Mouse (Mus musculus): ENCODE measurements around the gene Hhip.

DNA sequence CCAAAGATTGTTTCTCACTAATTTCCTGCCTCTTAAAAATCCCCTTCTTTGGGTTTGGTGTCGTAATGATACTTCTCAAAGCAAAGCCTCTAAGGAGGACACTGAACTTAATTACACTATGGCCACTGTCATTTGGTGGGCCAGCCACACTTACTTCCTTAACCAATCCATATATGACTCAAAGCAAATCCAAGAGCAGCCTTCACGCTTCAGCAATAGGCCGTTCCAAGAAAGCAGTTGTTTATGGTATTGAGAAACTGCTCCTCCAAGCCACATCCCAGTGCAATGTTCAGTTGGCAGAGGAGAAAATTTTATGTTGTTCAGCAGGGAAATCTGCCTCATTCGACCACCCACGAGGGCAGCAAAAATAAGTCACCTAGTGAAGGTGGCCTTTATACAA lies 37.3 kb downstream of the Hhip start:
- TF ChIP-seq CTCF (IDR thresholded peaks at IDR 0.05; ENCODE audit: low read depth, low read length) (no peak), POLR2A (IDR thresholded peaks at IDR 0.05; ENCODE audit: borderline replicate concordance, low read depth, low read length) (no peak)

Measured in bone marrow macrophage, adult 2 months (primary cell).